Mouse (Mus musculus) cerebellum, adult 11 months (tissue): ENCODE measurements around the gene Pira2.
"Not testable (repeated sequence)": the region's sequence is repeated elsewhere in the genome, so short reads cannot be mapped to it uniquely, and the experiment has no call there.

Source experiments
- DNase-seq: peaks from one replicate; pipeline ENCODE4 v3.0.0; 2022

Gene Pira2

DNA sequence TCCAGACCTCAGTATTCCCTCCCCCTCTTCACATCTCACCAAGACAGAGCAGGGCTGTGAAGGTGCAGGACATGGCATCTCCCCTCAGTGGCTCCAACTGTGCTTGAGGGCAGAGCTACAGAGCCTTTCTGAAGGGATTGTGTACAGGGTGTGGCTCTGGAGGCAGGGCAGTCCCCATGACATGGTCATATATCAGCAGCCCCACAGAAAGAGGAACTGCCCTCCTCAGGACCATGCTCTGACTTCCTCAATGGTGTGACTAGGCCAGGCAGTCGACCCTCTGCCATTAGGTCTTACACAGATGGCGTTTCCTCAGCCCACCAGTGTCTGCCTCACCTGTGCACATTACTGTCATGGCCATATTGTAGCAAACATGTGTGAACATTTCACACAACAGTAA, at the start of gene Pira2:
Gene Pira2, minus strand, starts transcription at position 101 of the 400 bp plus-strand sequence.
- not testable (repeated sequence) for DNase-seq

GRCm38 (mm10) chr7:3875032-3875431, 30.2 kb upstream of the Pira2 start:
- DNase-seq: not testable (repeated sequence)

GRCm38 (mm10) chr7:3837854-3838253, 7.0 kb downstream of the Pira2 start:
- DNase-seq: not testable (repeated sequence)

DNA sequence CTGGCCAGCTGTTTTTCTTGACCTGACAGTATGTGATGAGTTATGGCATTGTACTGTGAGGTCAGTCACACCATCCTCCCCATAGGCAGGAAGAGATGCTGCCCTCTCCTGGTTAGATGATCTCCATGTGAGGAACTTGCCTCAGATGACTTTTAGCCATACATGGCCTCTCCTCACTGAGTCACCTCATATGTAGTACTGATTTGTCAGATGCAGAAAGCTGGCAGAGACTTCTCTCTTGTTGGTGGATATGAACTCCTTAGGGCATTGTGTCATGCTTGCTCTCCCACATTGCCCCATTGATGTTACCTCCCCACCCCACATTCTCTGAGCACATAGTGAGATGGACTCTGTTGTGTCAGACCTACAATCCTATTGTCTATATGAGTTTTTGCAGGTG, 14.2 kb downstream of the Pira2 start:
- DNase-seq: not testable (repeated sequence)

DNA sequence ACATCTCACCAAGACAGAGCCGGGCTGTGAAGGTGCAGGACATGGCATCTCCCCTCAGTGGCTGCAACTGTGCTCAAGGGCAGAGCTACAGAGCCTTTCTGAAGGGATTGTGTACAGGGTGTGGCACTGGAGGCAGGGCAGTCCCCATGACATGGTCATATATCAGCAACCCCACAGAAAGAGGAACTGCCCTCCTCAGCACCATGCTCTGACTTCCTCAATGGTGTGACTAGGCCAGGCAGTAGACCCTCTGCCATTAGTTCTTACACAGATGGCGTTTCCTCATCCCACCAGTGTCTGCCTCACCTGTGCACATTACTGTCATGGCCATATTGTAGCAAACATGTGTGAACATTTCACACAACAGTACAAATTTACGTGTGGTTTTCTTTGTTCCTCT, 19.3 kb downstream of the Pira2 start, which contains the start of gene Gm15448:
Gene Gm15448, minus strand, starts transcription at position 89 of the 400 bp plus-strand sequence.
- DNase-seq: not testable (repeated sequence)

- not testable (repeated sequence) for DNase-seq
Observed at GRCm38 (mm10) chr7:3811912-3812311, 32.9 kb downstream of the Pira2 start.

DNA sequence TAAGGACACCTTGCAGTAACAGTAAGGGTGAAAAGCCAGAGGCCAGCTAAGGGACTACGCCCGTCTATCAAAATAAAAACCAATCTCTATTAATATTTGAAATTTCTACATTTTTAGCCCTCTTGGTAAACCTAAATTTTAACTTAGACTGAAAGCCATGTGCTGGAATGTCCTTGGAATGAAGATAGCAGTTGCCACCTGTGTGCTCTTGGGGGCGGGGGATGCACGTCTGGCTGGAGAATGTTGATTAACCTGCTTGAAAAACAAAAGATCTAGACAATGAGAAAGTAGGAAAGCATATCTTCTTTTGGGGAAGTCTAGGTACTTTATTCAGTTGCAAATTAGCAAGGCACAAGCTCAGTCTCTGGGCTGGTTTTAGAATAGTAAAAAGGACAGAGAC, 41.9 kb downstream of the Pira2 start:
- not testable (repeated sequence) for DNase-seq

- DNase-seq: not testable (repeated sequence)
Observed at GRCm38 (mm10) chr7:3799940-3800339, 44.9 kb downstream of the Pira2 start.

GRCm38 (mm10) chr7:3796286-3796685, 48.6 kb downstream of the Pira2 start:
- DNase-seq: not testable (repeated sequence)
